Mouse (Mus musculus): ENCODE data around the gene Gm44511.
A peak's percentile ranks its signal among the peaks of the same experiment; 100 is the strongest.
"Not testable (repeated sequence)": the region's sequence is repeated elsewhere in the genome, so short reads cannot be mapped to it uniquely, and the experiment has no call there.

Gm44511 gene

DNA sequence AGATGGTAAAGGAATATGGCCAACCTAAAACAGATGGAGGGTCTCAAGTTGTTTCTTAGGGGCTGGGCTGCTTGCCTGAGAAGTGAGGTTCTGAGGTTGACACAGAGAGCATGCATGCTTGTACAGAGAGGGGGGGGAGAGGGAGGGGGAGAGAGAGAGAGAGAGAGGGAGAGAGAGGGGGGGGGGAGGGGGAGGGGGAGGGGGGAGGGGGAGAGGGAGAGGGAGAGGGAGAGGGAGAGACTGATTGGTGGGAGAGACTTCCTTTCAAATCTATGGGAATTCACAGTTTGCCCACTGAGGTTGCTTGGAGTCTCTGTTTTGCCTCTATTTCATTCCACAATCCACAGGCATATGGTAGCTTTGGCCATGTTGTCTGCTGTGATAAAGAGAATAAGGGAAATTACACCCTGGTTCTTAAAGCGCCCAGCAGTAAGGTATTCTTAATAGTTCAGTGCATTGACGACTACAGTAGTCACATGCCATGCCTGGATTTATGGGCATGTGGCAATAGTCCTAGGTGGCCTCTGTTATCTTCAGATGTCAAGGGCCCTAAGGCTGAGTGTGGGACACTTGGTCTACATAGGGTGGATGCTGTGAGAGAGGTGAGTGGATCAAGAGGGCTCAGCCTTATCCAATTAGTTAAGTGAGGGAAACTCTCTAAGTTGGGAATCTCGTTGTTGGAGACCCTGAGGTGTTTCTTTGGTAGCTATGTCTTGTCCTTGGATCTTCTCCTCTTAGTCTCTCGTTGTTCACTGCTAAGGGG lies 15.4 kb upstream of the Gm44511 start:
- DNase-seq (ENCODE audit: inconsistent age in 2 of 2, low spot score in 1 of 2), result peak in 1 of 2 experiments; percentile 59

GRCm38 (mm10) chr6:128840669-128841068 lies 14.6 kb upstream of the Gm44511 start:
- not testable (repeated sequence) for DNase-seq (ENCODE audit: inconsistent age in 2 of 2, low spot score in 1 of 2)

GRCm38 (mm10) chr6:128839921-128840320 lies 13.8 kb upstream of the Gm44511 start:
- no peak for DNase-seq (ENCODE audit: inconsistent age in 2 of 2, low spot score in 1 of 2)

- DNase-seq (ENCODE audit: inconsistent age in 2 of 2, low spot score in 1 of 2), result peak; percentile 83 to 95
Measured at GRCm38 (mm10) chr6:128839266-128839771, 13.2 kb upstream of the Gm44511 start.

DNA sequence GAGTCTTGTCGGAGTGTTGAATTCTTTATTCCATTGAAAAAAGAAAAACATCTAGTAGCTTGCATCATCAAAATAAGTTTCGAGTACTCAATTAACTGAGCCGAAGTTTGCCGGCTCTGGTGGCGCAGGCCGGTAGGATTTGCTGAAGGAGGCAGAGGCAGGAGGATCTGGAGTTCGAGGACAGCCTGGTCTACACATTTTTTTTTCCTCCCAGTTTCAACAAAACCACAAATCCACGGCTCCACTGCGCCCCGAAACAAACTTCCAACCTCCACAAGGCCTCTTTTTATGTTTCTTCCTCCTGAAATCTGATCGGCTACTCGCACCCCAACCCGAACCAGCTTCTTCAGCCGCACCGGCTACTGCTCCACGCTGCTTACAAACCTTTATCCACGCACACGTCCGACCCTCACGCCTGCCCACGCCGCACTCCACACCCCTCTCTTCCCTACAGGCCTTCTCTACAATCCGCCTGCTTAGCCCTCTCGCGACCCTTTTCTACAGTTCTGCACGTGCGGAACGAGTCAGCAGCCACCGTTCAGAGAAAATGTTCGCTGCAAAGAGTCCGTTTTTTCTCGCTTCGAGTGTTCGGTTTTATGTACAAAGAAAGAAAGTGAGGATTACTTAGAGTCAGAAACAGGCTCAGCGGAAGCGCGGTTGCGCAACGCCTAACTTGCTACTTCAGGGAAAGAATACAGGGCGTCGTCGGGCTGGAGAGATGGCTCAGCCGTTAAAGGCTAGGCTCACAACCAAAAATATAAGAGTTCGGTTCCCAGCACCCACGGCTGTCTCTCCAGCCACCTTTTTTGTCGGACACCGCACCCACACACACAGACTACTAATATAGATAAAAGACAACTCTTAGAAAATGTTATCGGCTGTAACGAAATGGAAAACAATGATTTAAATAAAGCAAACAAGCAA lies 12.5 kb upstream of the Gm44511 start:
- DNase-seq (ENCODE audit: inconsistent age in 2 of 2, low spot score in 1 of 2), result peak; percentile 92 to 98

- DNase-seq (ENCODE audit: inconsistent age in 2 of 2, low spot score in 1 of 2), result peak in 1 of 2 experiments; percentile 65
Measured at GRCm38 (mm10) chr6:128837454-128838341, 11.6 kb upstream of the Gm44511 start.

GRCm38 (mm10) chr6:128836955-128837334 lies 10.8 kb upstream of the Gm44511 start:
- no peak for DNase-seq (ENCODE audit: inconsistent age in 2 of 2, low spot score in 1 of 2)

GRCm38 (mm10) chr6:128836191-128836954 lies 10.3 kb upstream of the Gm44511 start:
- DNase-seq (ENCODE audit: inconsistent age in 2 of 2, low spot score in 1 of 2), result no peak

GRCm38 (mm10) chr6:128835571-128835970 lies 9.5 kb upstream of the Gm44511 start:
- DNase-seq (ENCODE audit: inconsistent age in 2 of 2, low spot score in 1 of 2), result peak in 1 of 2 experiments; percentile 16

- no peak for DNase-seq (ENCODE audit: inconsistent age in 2 of 2, low spot score in 1 of 2)
Measured at GRCm38 (mm10) chr6:128833046-128833445, 6.9 kb upstream of the Gm44511 start.

DNA sequence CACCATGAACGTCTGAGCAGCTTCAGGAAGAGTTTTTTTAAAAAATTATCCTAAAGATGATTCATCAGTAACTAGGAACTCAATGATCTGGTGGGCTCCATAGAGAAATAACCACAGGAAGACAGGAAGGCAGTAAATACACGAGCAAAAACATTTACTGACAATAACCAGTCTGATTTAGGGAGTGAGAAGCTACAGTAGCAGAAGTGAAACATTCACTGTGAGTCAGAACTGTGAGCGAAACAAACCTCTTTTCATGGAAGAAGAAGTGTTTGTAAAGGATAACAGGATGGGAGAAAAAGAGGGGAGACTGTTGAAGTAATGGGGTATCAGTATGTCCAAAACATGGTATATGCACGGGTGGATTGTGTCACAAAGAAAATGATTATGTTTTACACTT lies 3.7 kb upstream of the Gm44511 start:
- DNase-seq (ENCODE audit: inconsistent age in 2 of 2, low spot score in 1 of 2), result no peak

GRCm38 (mm10) chr6:128826781-128827180 lies 666 bp upstream of the Gm44511 start:
- DNase-seq (ENCODE audit: inconsistent age in 2 of 2, low spot score in 1 of 2), result no peak

- DNase-seq (ENCODE audit: inconsistent age in 2 of 2, low spot score in 1 of 2), result no peak
Measured at GRCm38 (mm10) chr6:128818083-128818802, 7.9 kb downstream of the Gm44511 start.

DNA sequence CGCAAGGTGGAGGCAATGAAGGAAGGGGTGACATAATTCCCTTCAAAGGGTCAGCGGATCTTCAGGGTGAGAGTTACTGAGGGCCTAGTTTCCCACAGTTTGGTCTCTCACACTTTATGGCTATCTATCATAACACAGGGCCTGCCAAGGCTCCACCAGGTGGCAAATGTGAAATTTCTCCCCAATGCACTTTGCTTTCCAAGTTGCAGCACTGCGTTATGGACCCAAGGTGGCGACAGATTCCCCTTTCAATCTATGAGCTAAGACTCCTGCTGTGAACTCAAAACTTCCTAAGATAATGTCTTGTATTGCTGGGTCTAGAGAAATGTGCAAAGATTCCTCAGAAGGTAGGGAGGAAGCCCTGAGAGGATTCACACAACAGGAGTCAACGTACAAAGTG lies 17.6 kb downstream of the Gm44511 start:
- DNase-seq (ENCODE audit: inconsistent age in 2 of 2, low spot score in 1 of 2), result peak in 1 of 2 experiments; percentile 49

DNA sequence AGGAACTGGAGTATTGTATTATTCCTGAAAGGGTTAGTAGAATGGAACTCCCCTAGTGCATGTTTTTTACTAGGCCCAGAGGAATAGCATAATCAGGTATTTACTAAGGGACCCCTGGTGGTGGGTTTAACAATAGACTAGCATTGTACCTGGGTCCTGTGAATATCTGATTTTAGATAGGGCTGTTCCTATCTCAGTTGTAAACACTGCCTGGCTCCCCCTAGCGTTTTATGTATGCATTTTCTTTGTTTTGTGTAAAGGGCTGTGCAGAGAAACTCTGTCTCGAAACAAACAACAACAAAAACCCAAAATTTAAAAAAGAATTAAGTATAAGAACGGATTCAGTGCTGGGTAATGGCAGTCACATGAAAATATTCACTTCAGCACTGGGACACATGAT lies 19.1 kb downstream of the Gm44511 start:
- peak in 1 of 2 experiments; percentile 33 for DNase-seq (ENCODE audit: inconsistent age in 2 of 2, low spot score in 1 of 2)

DNA sequence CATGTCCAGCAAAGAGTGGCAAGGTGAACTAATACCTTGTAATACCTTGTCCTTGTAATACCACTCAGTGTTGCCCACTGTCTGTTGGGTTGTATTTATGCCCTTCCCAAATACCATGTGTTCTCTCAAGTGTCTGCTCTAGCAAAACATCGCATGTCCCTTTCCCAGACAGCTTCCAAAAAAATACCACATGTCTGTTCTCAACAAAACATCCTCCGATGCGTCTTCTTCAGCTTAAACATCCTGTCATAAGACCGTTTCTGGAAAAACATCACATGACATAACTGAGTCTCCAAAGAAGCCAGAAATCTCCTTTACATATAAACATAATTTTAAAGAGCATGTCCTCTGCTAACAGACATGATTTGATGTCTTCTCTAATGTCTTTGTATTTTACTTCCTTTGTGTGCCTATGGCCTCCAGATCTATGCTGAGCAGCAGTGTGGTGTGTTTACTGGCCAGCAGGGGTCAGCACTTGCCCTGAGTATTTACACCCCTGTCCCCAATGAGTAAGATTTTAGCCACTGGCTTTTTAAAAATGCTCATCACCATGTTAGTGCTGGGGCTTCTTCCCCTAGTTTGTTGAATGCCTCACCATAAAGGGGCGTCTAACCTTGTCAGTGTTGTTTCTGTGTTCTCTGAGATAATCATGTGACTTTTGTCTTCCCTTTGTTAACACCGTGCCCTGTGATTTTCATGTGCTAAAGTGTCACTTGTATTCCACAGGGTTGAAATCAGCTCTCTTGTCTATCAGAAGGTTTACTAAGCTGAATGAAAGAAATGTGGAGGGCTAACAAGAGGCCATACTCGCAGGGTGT lies 21.1 kb downstream of the Gm44511 start:
- peak; percentile 48 to 81 for DNase-seq (ENCODE audit: inconsistent age in 2 of 2, low spot score in 1 of 2)

DNA sequence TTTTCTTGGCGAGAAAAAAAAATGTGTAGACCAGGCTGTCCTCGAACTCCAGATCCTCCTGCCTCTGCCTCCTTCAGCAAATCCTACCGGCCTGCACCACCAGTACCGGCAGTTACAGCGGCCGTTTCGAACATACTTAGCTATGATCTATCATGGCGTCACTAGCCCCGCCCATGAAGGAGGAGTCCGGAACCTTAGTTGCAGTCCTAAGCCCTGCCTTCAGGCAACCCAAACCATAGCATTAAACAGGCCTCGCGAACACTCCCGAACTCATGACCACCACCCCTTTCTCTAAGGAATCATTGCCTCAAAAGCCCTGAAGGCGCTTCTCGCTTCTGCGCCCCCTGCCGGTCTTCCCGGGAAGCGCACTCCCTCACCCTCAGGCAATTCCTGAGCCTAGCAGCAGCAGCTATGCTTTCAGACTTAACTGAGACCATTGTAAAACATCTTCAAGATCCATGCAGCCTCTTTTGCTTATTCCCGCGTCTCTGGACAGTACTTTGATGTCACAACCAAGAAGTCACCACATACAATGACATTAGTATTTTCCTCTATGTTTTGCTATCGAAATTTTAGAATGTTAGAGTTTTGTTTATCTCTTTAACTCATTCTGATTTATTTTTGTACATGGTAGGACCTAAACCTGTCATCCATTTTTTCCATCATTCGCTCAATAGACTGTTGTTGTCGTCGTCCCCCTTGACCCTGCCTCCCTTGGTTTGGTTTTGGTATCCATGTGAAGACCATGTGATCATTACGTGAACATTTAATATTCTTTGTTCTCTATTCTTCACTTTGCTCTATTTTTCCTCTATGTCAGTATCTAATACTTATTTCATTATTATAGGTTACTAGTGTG lies 22.9 kb downstream of the Gm44511 start:
- peak; percentile 94 to 99 for DNase-seq (ENCODE audit: inconsistent age in 2 of 2, low spot score in 1 of 2)

DNA sequence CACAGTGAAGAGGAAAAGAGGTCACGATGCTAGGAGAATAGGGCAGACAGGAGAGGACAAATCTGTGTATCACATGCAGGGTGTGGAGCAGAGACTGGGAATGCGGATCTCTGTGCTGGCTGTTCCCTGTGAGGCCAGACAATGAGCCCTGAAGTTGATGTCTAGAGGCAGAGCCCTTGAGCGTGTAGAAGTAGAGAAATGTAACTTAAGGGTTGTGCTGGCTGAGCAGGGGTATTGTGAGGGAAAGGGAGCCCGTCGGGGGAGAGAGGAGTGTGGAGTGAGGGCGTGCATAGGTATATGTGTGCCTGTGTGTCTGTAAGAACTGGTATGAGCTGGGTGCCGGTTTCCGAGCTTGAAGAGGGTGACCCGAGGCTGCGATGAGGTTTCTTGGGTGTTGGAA lies 23.6 kb downstream of the Gm44511 start:
- DNase-seq (ENCODE audit: inconsistent age in 2 of 2, low spot score in 1 of 2), result no peak

Data from adrenal gland, adult (tissue).